Mouse (Mus musculus) cortical plate, adult 2 months (tissue): ENCODE measurements around the gene Trpm5.

Experiments used
- CTCF ChIP-seq: fragments of 200-500 bp; IDR thresholded peaks from 2 replicates; pipeline ENCODE4 v1.5.1; 2011; ENCODE audit warnings: mild to moderate bottlenecking, control low read depth, low read length; ENCODE audit not compliant: insufficient read depth; ENCODE audit errors: extremely low read depth
- POLR2A ChIP-seq: fragments of 200-500 bp; IDR thresholded peaks from 2 replicates; pipeline ENCODE4 v1.6.1; 2011; ENCODE audit warnings: mild to moderate bottlenecking, low read length, control low read depth; ENCODE audit not compliant: insufficient read depth; ENCODE audit errors: extremely low read depth

DNA sequence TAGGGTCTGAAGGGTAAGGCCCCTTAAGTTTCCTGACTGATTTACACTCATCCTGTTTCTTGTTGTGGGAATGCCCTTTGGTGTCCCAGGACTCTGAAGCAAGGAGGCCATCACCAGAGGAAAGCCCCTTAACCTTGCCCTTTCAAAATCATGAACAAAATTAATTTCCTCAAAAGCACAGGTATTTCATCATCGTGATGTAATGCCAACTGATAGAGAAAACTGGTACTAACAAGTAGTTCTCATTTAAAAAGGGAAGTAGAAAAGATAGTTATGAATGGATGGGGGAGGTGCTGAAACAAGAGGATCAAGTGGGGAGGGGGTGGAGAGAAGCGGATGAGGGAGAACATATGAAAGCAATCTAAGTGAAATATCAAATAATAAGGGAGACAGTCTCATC is 70.9 kb downstream of the Trpm5 start:
- TF ChIP-seq POLR2A (no peak), CTCF (no peak)
